Mouse (Mus musculus) MEL (cell line): Measurements from ENCODE around the gene Pdxk. TPM values are rescaled to one million over a fixed set of nuclear protein-coding genes. Genes with fewer than 3 reads are reported as not detected.

Source experiments
- DNase-seq: peaks from one replicate; pipeline ENCODE4 v3.0.0; 2011; ENCODE audit warnings: low read depth, low spot score
- H3K27ac ChIP-seq: 2 replicates; pipeline ENCODE4 v1.5.1; 2012; ENCODE audit warnings: low read depth, mild to moderate bottlenecking, control low read depth, low read length, moderate library complexity; ENCODE audit not compliant: control insufficient read depth
- H3K27me3 ChIP-seq, 2 experiments: fragments of 150-350 bp in 1 of 2; sonication (generic) in 1 of 2; 2 replicates each; pipeline ENCODE4 v1.6.1; 2012; ENCODE audit warnings: low read length in 2 of 2, mild to moderate bottlenecking in 2 of 2, improper control_type of control experiment in 1 of 2, moderate library complexity in 1 of 2; ENCODE audit not compliant: insufficient read depth in 2 of 2, control insufficient read depth in 1 of 2
- H3K36me3 ChIP-seq, 2 experiments: 2 replicates each; pipeline ENCODE4 v1.6.1; 2012 to 2014; ENCODE audit warnings: low read length in 2 of 2, improper control_type of control experiment in 1 of 2, inconsistent platforms in 1 of 2, mild to moderate bottlenecking in 1 of 2; ENCODE audit not compliant: insufficient read depth in 2 of 2, control insufficient read depth in 1 of 2
- H3K4me1 ChIP-seq, 2 experiments: fragments of 150-350 bp in 1 of 2; sonication (generic) in 1 of 2; 2 replicates each; pipeline ENCODE4 v1.6.1; 2012; ENCODE audit warnings: low read length in 2 of 2, improper control_type of control experiment in 1 of 2, mild to moderate bottlenecking in 1 of 2; ENCODE audit not compliant: insufficient read depth in 2 of 2, control insufficient read depth in 1 of 2
- H3K4me3 ChIP-seq, 2 experiments: fragments of 150-350 bp in 1 of 2; sonication (generic) in 1 of 2; 2 replicates each; pipeline ENCODE4 v1.5.1; 2012; ENCODE audit warnings: low read depth in 2 of 2, low read length in 2 of 2, mild to moderate bottlenecking in 2 of 2, moderate library complexity in 2 of 2, control low read depth in 1 of 2, improper control_type of control experiment in 1 of 2; ENCODE audit not compliant: control insufficient read depth in 1 of 2, insufficient read depth in 1 of 2
- H3K79me2 ChIP-seq: 2 replicates; pipeline ENCODE4 v1.6.1; 2012; ENCODE audit warnings: mild to moderate bottlenecking, low read length, moderate library complexity; ENCODE audit not compliant: control insufficient read depth, poor library complexity, insufficient read depth
- H3K9ac ChIP-seq: 2 replicates; pipeline ENCODE4 v1.6.1; 2012; ENCODE audit warnings: low read depth, mild to moderate bottlenecking, control low read depth, low read length, moderate library complexity; ENCODE audit not compliant: control insufficient read depth, poor library complexity, severe bottlenecking
- H3K9me3 ChIP-seq: fragments of 150-350 bp; sonication (generic); replicated peaks from 2 replicates; pipeline ENCODE4 v1.6.1; 2012; ENCODE audit warnings: mild to moderate bottlenecking, low read length, improper control_type of control experiment, moderate library complexity; ENCODE audit not compliant: insufficient read depth
- BHLHE40 ChIP-seq: IDR thresholded peaks from 2 replicates; pipeline ENCODE4 v1.6.1; 2012; ENCODE audit warnings: low read depth, mild to moderate bottlenecking, inconsistent platforms, low read length, improper control_type of control experiment, borderline replicate concordance
- CHD1 ChIP-seq: IDR thresholded peaks from 2 replicates; pipeline ENCODE4 v1.6.1; 2012; ENCODE audit warnings: low read depth, mild to moderate bottlenecking, inconsistent platforms, low read length, improper control_type of control experiment
- E2F4 ChIP-seq: IDR thresholded peaks from 2 replicates; pipeline ENCODE4 v1.6.1; 2011; ENCODE audit warnings: low read depth, low read length, improper control_type of control experiment, borderline replicate concordance
- ELF1 ChIP-seq: IDR thresholded peaks from 2 replicates; pipeline ENCODE4 v1.6.1; 2014; ENCODE audit warnings: low read depth, mild to moderate bottlenecking, inconsistent platforms, low read length, improper control_type of control experiment, moderate library complexity
- EP300 ChIP-seq, 2 experiments: IDR thresholded peaks; 2 replicates each; pipeline ENCODE4 v1.6.1; 2011; ENCODE audit warnings: improper control_type of control experiment in 2 of 2, low read length in 2 of 2, low read depth in 1 of 2, mild to moderate bottlenecking in 1 of 2
- ETS1 ChIP-seq: IDR thresholded peaks from 2 replicates; pipeline ENCODE4 v1.6.1; 2012; ENCODE audit warnings: low read depth, mild to moderate bottlenecking, inconsistent platforms, low read length, improper control_type of control experiment, moderate library complexity
- GATA1 ChIP-seq: IDR thresholded peaks from 2 replicates; pipeline ENCODE4 v1.6.1; 2011; ENCODE audit warnings: low read depth, low read length, improper control_type of control experiment
- MEF2A ChIP-seq: IDR thresholded peaks from 2 replicates; pipeline ENCODE4 v1.6.1; 2014; ENCODE audit warnings: low read depth, mild to moderate bottlenecking, inconsistent platforms, low read length, improper control_type of control experiment; ENCODE audit not compliant: poor library complexity, insufficient replicate concordance, severe bottlenecking; ENCODE audit errors: extremely low read depth
- MYB ChIP-seq: IDR thresholded peaks from 2 replicates; pipeline ENCODE4 v1.6.1; 2011; ENCODE audit warnings: mild to moderate bottlenecking, low read depth, low read length, improper control_type of control experiment
- NRF1 ChIP-seq: IDR thresholded peaks from 2 replicates; pipeline ENCODE4 v1.6.1; 2014; ENCODE audit warnings: low read depth, mild to moderate bottlenecking, inconsistent platforms, low read length, improper control_type of control experiment, moderate library complexity; ENCODE audit not compliant: poor library complexity, insufficient read depth, severe bottlenecking
- POLR2AphosphoS2 ChIP-seq: IDR thresholded peaks from 2 replicates; pipeline ENCODE4 v1.6.1; 2011; ENCODE audit warnings: low read length, improper control_type of control experiment
- POLR2AphosphoS5 ChIP-seq: IDR thresholded peaks from 2 replicates; pipeline ENCODE4 v1.6.1; 2012; ENCODE audit warnings: low read depth, borderline replicate concordance, mild to moderate bottlenecking, inconsistent platforms, low read length, moderate library complexity, mixed read lengths
- RCOR1 ChIP-seq: IDR thresholded peaks from 2 replicates; pipeline ENCODE4 v1.6.1; 2012; ENCODE audit warnings: low read depth, mild to moderate bottlenecking, inconsistent platforms, low read length, improper control_type of control experiment
- SIN3A ChIP-seq: IDR thresholded peaks from 2 replicates; pipeline ENCODE4 v1.6.1; 2012; ENCODE audit warnings: low read length, improper control_type of control experiment, inconsistent platforms
- SMC3 ChIP-seq: IDR thresholded peaks from 2 replicates; pipeline ENCODE4 v1.6.1; 2011; ENCODE audit warnings: low read depth, low read length, improper control_type of control experiment
- TAL1 ChIP-seq: IDR thresholded peaks from 2 replicates; pipeline ENCODE4 v1.6.1; 2012; ENCODE audit warnings: mild to moderate bottlenecking, inconsistent platforms, low read length, moderate library complexity, mixed read lengths
- TCF12 ChIP-seq: IDR thresholded peaks from 2 replicates; pipeline ENCODE4 v1.6.1; 2014; ENCODE audit warnings: low read depth, mild to moderate bottlenecking, inconsistent platforms, low read length, improper control_type of control experiment, moderate library complexity
- UBTF ChIP-seq: IDR thresholded peaks from 2 replicates; pipeline ENCODE4 v1.6.1; 2012; ENCODE audit warnings: low read depth, mild to moderate bottlenecking, inconsistent platforms, low read length, improper control_type of control experiment, moderate library complexity, borderline replicate concordance; ENCODE audit not compliant: insufficient read depth
- USF1 ChIP-seq: IDR thresholded peaks from 2 replicates; pipeline ENCODE4 v1.6.1; 2014; ENCODE audit warnings: low read depth, mild to moderate bottlenecking, inconsistent platforms, low read length, improper control_type of control experiment, moderate library complexity
- USF2 ChIP-seq, 2 experiments: IDR thresholded peaks; 2 replicates each; pipeline ENCODE4 v1.6.1; 2011 to 2012; ENCODE audit warnings: improper control_type of control experiment in 2 of 2, low read length in 2 of 2, borderline replicate concordance in 1 of 2, inconsistent platforms in 1 of 2, low read depth in 1 of 2, mild to moderate bottlenecking in 1 of 2; ENCODE audit not compliant: insufficient read depth in 1 of 2
- ZC3H11A ChIP-seq: IDR thresholded peaks from 2 replicates; pipeline ENCODE4 v1.6.1; 2012; ENCODE audit warnings: low read depth, mild to moderate bottlenecking, inconsistent platforms, low read length, improper control_type of control experiment
- ZKSCAN1 ChIP-seq: IDR thresholded peaks from 2 replicates; pipeline ENCODE4 v1.6.1; 2012; ENCODE audit warnings: low read depth, mild to moderate bottlenecking, inconsistent platforms, low read length, improper control_type of control experiment, moderate library complexity
- ZNF384 ChIP-seq: IDR thresholded peaks from 2 replicates; pipeline ENCODE4 v1.6.1; 2012; ENCODE audit warnings: low read depth, mild to moderate bottlenecking, inconsistent platforms, low read length, improper control_type of control experiment
- polyA plus RNA-seq, 2 experiments: library from polyadenylated mRNA; stranded (reverse) in 1 of 2; unstranded in 1 of 2; fragments of >175 nt in 1 of 2; fragments of >200 nt in 1 of 2; gene quantifications; 2 replicates each; pipeline versions ENCODE4 v1.2.1 to v1.2.4; 2012; ENCODE audit warnings: low replicate concordance in 2 of 2, low read depth in 1 of 2; ENCODE audit not compliant: insufficient read length in 2 of 2, insufficient read depth in 1 of 2, missing spikeins in 1 of 2
- total RNA-seq: library from RNA; depleted of rRNA; stranded (reverse); fragments of 300-350 nt; gene quantifications from 2 replicates; pipeline ENCODE4 v1.2.3, GENCODE M21; 2012

Gene Pdxk
- total and polyA plus RNA-seq, 3 experiments: 28.7 to 29.3 TPM; not detected in 1

DNA sequence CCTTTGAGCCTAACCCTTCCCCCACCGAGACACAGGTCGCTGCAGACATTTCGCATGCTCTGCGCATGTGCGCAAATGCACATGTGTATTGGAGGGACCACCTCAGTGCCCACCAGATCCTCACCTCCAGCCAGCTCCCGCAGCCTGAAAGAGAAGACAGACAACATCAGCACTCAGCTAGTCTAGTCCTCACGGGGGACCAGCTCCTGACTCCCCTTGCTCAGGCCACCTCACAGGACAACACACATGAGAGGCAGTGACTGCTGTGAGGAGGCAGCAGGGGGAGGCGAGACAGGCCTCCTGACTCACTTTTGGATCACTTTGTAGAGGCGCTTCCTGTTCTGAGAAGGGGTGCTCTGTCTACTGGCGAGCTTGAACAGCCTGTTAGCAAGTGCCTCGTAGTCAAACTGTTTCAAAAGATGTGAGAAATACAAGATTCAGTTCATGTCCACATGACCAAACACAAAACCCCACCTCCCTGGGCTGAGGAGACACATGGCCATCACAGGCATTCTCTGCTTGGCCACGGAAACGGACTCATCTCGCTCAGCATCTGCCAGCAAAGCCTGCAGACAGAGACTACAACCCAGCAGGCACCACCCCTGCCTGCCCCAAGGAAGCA, 62.4 kb downstream of the Pdxk start (continued):
- TF ChIP-seq CHD1 (no peak), GATA1 (no peak), POLR2AphosphoS5 (no peak)

DNA sequence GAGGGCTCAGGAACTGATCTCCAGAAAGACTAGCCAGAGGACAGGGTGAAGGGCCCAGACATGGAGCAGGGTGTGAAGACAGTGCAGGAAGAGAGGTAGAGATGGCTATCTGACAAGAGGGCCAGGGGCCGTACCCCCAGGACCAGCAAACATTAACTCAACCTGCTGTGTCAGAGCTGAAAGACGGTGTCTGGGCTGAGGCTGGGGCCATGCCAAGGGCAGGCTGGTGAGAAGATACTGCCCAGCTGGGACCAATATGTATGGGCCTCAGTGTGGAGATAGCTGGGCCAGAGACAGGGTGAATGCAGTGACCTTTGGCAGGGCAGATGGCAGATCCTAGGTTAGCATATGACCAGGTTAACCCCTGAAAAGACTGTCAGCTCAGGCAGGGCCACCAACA, 63.6 kb downstream of the Pdxk start:
- peaks cover 0 to 15% of the 10 kb centered on the region in 2 experiments; a peak in 2 of 4 replicates for H3K4me1 ChIP-seq
- no peak overlapping the region for H3K27ac ChIP-seq
- H3K9me3 ChIP-seq: no peaks in the 10 kb centered on the region
- DNase-seq: no peak
- no peaks in the 10 kb centered on the region for H3K27me3 ChIP-seq
- TF ChIP-seq ZKSCAN1 (no peak), ZC3H11A (no peak), USF1 (no peak), SIN3A (no peak), USF2 (IDR thresholded peaks at IDR 0.05; ENCODE audit: borderline replicate concordance in 1 of 2, insufficient read depth in 1 of 2, low read depth in 1 of 2, low read length in 2 of 2) (no peak), UBTF (no peak)
- H3K4me3 ChIP-seq: no peak overlapping the region
- H3K79me2 ChIP-seq: no peaks in the 10 kb centered on the region
- peaks cover 3 to 8% of the 10 kb centered on the region in 2 experiments for H3K36me3 ChIP-seq
- no peak overlapping the region for H3K9ac ChIP-seq

DNA sequence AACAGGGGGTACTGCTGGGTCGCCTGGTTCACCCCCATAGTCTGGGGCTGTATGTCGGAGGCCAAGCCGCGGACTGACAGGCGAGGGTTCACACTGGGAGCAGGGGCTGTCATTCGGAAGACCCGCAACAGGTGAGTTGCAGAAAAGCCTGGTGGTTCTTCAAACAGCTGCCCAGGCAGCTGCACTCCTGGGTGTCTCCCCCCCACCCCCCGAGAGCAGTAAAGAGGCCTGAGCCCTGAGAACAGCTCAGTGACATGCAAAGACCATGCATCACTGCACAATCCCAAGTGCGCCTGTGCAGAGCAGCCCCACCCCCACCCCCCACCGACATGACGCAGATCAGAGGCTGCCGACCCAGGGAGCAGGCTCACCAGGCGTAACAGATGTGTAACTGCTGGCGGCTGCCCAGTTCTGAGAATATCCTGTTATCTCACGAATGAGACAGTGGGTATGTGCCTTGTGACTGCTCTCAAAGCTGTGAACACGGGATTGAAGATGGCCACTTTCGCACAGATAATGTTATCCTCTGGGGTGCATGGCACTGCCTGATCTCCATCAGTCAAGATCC, 65.6 kb downstream of the Pdxk start:
- peak overlapping the region; percentile 39 for H3K27ac ChIP-seq
- TF ChIP-seq ELF1 (no peak), UBTF (no peak), ZNF384 (no peak), POLR2AphosphoS5 (no peak), MYB (peak; percentile 13; the same call in 1 of the 2 replicates), ZKSCAN1 (no peak), ETS1 (peak; percentile 74), GATA1 (peak; percentile 55), NRF1 (peak; percentile 66), CHD1 (no peak), SMC3 (no peak), TAL1 (no peak), SIN3A (0 out of 2 replicates have a peak, but pooled peaks have one; percentile 13), TCF12 (peak; percentile 54; the same call in 1 of the 2 replicates), POLR2AphosphoS2 (peak; percentile 51; the same call in 1 of the 2 replicates), EP300 (IDR thresholded peaks at IDR 0.05; ENCODE audit: low read depth in 1 of 2, low read length in 2 of 2) (peak in 1 of 2 experiments; percentile 65; a peak in 2 of 4 replicates), RCOR1 (0 out of 2 replicates have a peak, but pooled peaks have one; percentile 30), BHLHE40 (0 out of 2 replicates have a peak, but pooled peaks have one; percentile 27), E2F4 (no peak), USF1 (no peak; the same call in 1 of the 2 replicates), MEF2A (no peak)
- peaks cover 3 to 6% of the 10 kb centered on the region in 2 experiments for H3K36me3 ChIP-seq
- H3K4me1 ChIP-seq: peaks cover 0 to 15% of the 10 kb centered on the region in 2 experiments; a peak in 2 of 4 replicates
- H3K9me3 ChIP-seq: no peaks in the 10 kb centered on the region
- H3K4me3 ChIP-seq: no peak overlapping the region
- no peaks in the 10 kb centered on the region for H3K79me2 ChIP-seq
- no peaks in the 10 kb centered on the region for H3K27me3 ChIP-seq
- H3K9ac ChIP-seq: no peak overlapping the region
- peak; percentile 78 for DNase-seq
